Mouse (Mus musculus): ENCODE data around the gene Acot7. TPM values are rescaled to one million over a fixed set of nuclear protein-coding genes. Genes with fewer than 3 reads are reported as not detected.

Gene Acot7
- polyA plus RNA-seq, 1 experiment from 2014 or later, result 71.7 TPM

DNA sequence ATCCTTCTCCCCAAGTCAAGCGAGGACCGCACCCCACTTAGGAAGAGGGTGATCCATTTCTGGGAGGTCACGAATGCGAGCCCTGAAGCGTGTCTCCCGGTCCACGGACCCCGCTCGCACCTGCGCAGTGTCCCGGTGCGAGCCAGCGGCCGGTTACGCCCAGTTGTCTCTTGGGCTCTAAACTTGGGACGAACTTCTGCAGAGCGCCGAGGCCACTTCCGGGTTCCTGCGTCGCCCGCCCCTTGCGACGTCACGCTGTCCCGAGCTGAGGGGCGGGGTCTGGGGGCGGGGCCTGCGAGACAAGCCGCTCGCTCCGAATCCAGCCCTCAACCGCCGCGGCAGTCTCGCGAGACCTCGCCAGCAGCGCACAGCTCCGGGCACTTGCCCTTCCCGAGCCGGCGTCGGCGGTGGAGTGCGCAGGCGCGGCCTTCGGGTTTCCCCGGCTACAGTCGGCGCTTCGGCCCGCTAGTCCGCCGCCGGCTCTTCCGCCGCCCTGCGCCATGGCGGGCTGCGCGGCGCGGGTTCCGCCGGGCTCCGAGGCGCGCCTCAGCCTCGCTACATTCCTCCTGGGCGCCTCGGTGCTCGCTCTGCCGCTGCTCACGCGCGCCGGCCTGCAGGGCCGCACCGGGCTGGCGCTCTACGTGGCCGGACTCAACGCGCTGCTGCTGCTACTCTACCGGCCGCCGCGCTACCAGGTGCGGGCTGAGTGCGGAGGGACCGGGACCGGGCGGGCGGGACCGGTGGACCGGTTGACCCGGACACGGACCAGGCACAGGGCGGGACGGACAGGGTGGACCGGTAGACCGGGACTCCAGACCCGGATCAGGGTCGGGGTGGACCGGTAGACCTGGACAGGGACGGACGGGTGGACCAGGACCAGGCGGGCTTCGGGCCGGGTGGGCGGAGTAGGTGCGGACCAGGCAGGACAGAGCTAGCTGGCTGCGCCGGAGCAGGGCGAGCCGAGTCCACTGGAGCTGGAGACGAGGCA, 119.2 kb downstream of the Acot7 start, which contains the start of gene Icmt:
Gene Icmt (plus strand): TSS at position 354 of the 988 bp plus-strand sequence.
- no peaks in the 10 kb centered on the region for H3K9me3 ChIP-seq (replicated peaks)
- H3K4me1 ChIP-seq, result peaks cover 65% of the 10 kb centered on the region
- peak within 1 kb of the TSS; percentile 95 for H3K9ac ChIP-seq
- under 1% methylated on average over 119 of the region's 119 CpGs for WGBS
- peaks cover 26% of the 10 kb centered on the region for H3K27me3 ChIP-seq
- peak within 1 kb of the TSS; percentile 93 for H3K4me2 ChIP-seq
- peak; percentile 96 for ATAC-seq (replicated peaks; ENCODE audit: low FRiP score)
- H3K36me3 ChIP-seq, result peaks cover 27% of the 10 kb centered on the region
- H3K4me3 ChIP-seq (replicated peaks), result peak within 1 kb of the TSS; percentile 95
- H3K27ac ChIP-seq, result peak within 1 kb of the TSS; percentile 84

GRCm38 (mm10) chr4:152298836-152299235, 120.9 kb downstream of the Acot7 start:
- WGBS, result 85% methylated on average over 14 of the region's 14 CpGs
- peak overlapping the region; percentile 95; the same call in 1 of the 2 replicates for H3K4me3 ChIP-seq (replicated peaks)
- H3K27me3 ChIP-seq, result peaks cover 9% of the 10 kb centered on the region
- peaks cover 44% of the 10 kb centered on the region for H3K36me3 ChIP-seq
- H3K9me3 ChIP-seq (replicated peaks), result no peaks in the 10 kb centered on the region
- no peak overlapping the region for H3K27ac ChIP-seq
- peaks cover 62% of the 10 kb centered on the region for H3K4me1 ChIP-seq
- peak overlapping the region; percentile 93 for H3K4me2 ChIP-seq
- peak overlapping the region; percentile 31 for H3K9ac ChIP-seq
- no peak for ATAC-seq (replicated peaks; ENCODE audit: low FRiP score)

GRCm38 (mm10) chr4:152300375-152300774, 122.4 kb downstream of the Acot7 start:
- Histone ChIP-seq H3K4me2 (no peak overlapping the region), H3K4me3 (replicated peaks) (no peak overlapping the region), H3K4me1 (peaks cover 55% of the 10 kb centered on the region), H3K27me3 (no peaks in the 10 kb centered on the region), H3K36me3 (peaks cover 60% of the 10 kb centered on the region), H3K9me3 (replicated peaks) (no peaks in the 10 kb centered on the region), H3K9ac (no peak overlapping the region), H3K27ac (0 out of 2 replicates have a peak overlapping the region, but pooled peaks have one; percentile 24)
- 95% methylated on average over 8 of the region's 8 CpGs for WGBS
- ATAC-seq (replicated peaks; ENCODE audit: low FRiP score), result no peak

DNA sequence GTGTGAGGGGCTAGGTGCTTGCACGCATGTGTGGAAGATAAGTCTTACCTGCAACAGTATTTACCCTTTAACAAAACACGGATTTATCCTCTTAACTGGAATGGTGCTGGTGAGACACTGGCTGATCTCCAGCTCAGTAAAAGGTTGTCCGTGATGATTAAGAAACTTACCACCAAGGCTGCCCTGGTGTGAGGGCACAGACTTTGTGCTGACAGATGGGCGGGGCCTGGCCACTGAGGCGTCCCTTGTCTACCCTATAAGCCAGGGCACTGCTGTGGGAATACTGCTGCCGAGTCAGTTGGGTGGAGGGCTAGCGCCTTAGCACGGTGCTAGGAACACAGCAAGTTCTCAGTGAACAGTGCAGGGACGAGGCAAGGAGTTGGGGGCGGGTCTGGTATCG, 124.1 kb downstream of the Acot7 start:
- Histone ChIP-seq H3K36me3 (peaks cover 61% of the 10 kb centered on the region), H3K4me1 (peaks cover 44% of the 10 kb centered on the region), H3K27ac (no peak overlapping the region), H3K4me3 (replicated peaks) (no peak overlapping the region), H3K4me2 (no peak overlapping the region), H3K9me3 (replicated peaks) (no peaks in the 10 kb centered on the region), H3K9ac (no peak overlapping the region), H3K27me3 (no peaks in the 10 kb centered on the region)
- WGBS, result 67% methylated on average over 11 of the region's 11 CpGs
- ATAC-seq (replicated peaks; ENCODE audit: low FRiP score), result no peak

DNA sequence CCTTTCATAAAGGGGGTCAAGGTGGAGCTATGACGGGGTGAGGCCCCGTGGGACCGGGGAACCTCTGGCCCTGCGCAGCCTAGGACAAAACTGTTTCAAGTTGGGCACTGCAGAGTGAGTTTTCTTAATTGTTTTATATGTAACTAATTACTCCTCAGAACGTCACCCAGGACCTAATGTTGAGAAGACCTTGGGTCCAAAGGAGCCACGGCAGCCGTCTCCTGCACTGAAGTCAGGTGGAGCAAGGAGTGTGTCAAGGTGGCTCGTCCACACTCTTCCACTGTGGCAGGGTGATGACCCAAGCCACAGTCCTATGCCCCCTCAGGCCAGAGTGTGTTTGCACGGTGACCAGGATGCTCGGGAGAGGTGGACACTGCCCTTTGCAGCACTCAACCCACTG, 125.2 kb downstream of the Acot7 start:
- Histone ChIP-seq H3K4me2 (no peak overlapping the region), H3K36me3 (peaks cover 69% of the 10 kb centered on the region), H3K27me3 (no peaks in the 10 kb centered on the region), H3K27ac (no peak overlapping the region), H3K9me3 (replicated peaks) (no peaks in the 10 kb centered on the region), H3K9ac (no peak overlapping the region), H3K4me1 (peaks cover 40% of the 10 kb centered on the region), H3K4me3 (replicated peaks) (no peak overlapping the region)
- WGBS, result 73% methylated on average over 10 of the region's 10 CpGs
- no peak; the same call in 1 of the 2 replicates for ATAC-seq (replicated peaks; ENCODE audit: low FRiP score)

- WGBS, result 93% methylated on average over 6 of the region's 6 CpGs
- Histone ChIP-seq H3K4me1 (peaks cover 26% of the 10 kb centered on the region), H3K27ac (no peak overlapping the region), H3K4me2 (no peak overlapping the region), H3K36me3 (peaks cover 72% of the 10 kb centered on the region), H3K9me3 (replicated peaks) (no peaks in the 10 kb centered on the region), H3K27me3 (0 out of 2 replicates have a peak, but pooled peaks cover 4% of the 10 kb centered on the region), H3K9ac (no peak overlapping the region), H3K4me3 (replicated peaks) (no peak overlapping the region)
- ATAC-seq (replicated peaks; ENCODE audit: low FRiP score), result no peak
Observed at GRCm38 (mm10) chr4:152304685-152305084, 126.8 kb downstream of the Acot7 start.

- H3K9me3 ChIP-seq (replicated peaks), result no peaks in the 10 kb centered on the region
- no peak for ATAC-seq (replicated peaks; ENCODE audit: low FRiP score)
- WGBS, result 59% methylated on average over 6 of the region's 6 CpGs
Observed at GRCm38 (mm10) chr4:152305991-152306390, 128.1 kb downstream of the Acot7 start.

GRCm38 (mm10) chr4:152307542-152307941, 129.6 kb downstream of the Acot7 start:
- ATAC-seq (replicated peaks; ENCODE audit: low FRiP score), result no peak
- Histone ChIP-seq H3K4me2 (no peak overlapping the region), H3K27me3 (peaks cover 29% of the 10 kb centered on the region), H3K9ac (no peak overlapping the region), H3K4me3 (replicated peaks) (no peak overlapping the region), H3K27ac (no peak overlapping the region), H3K9me3 (replicated peaks) (no peaks in the 10 kb centered on the region), H3K36me3 (peaks cover 44% of the 10 kb centered on the region), H3K4me1 (peaks cover 14% of the 10 kb centered on the region)
- WGBS, result 88% methylated on average over 9 of the region's 9 CpGs

More at GRCm38 (mm10) chr4:152305991-152306390, 128.1 kb downstream of the Acot7 start:
- Histone ChIP-seq H3K9ac (no peak overlapping the region), H3K27ac (no peak overlapping the region), H3K27me3 (peaks cover 14% of the 10 kb centered on the region), H3K4me1 (peaks cover 16% of the 10 kb centered on the region), H3K36me3 (peaks cover 59% of the 10 kb centered on the region), H3K4me2 (no peak overlapping the region), H3K4me3 (replicated peaks) (no peak overlapping the region)

- Histone ChIP-seq H3K4me3 (replicated peaks) (peak overlapping the region; percentile 42), H3K9ac (0 out of 2 replicates have a peak overlapping the region, but pooled peaks have one; percentile 37), H3K27me3 (peaks cover 76% of the 10 kb centered on the region), H3K36me3 (peaks cover 13% of the 10 kb centered on the region; the same call in 1 of the 2 replicates), H3K9me3 (replicated peaks) (no peaks in the 10 kb centered on the region), H3K4me2 (peak overlapping the region; percentile 79), H3K4me1 (peaks cover 39% of the 10 kb centered on the region), H3K27ac (no peak overlapping the region)
- no peak for ATAC-seq (replicated peaks; ENCODE audit: low FRiP score)
- 4% methylated on average over 14 of the region's 14 CpGs for WGBS
Observed at GRCm38 (mm10) chr4:152312186-152312585, 134.3 kb downstream of the Acot7 start.

DNA sequence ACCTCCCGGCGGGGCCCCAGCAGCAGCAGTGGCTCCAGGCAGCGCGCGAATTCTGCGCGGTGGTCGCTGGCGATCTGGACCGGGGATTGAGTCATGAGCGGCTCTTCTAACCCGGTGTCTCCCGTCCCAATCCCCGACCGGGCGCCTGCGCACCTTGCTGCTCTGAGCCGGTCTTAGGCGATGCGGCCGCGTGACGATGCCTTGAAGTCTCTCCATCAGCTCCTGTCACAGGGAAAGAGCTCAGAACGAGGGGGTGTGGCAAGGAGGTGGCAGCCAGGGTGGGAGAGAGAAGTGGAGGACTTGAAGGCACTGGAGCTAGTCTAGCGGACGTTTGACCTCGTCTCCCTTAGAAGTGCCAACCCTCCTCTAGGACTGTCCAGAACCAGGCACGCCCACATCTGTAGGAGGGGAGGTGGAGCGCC, 135.3 kb downstream of the Acot7 start:
- Histone ChIP-seq H3K36me3 (0 out of 2 replicates have a peak, but pooled peaks cover 6% of the 10 kb centered on the region), H3K9me3 (replicated peaks) (no peaks in the 10 kb centered on the region), H3K9ac (peak overlapping the region; percentile 37; the same call in 1 of the 2 replicates), H3K4me1 (peaks cover 42% of the 10 kb centered on the region), H3K27me3 (peaks cover 86% of the 10 kb centered on the region), H3K4me3 (replicated peaks) (peak overlapping the region; percentile 42), H3K4me2 (peak overlapping the region; percentile 79), H3K27ac (no peak overlapping the region)
- ATAC-seq (replicated peaks; ENCODE audit: low FRiP score), result peak; percentile 66; the same call in 1 of the 2 replicates
- under 1% methylated on average over 29 of the region's 29 CpGs for WGBS

DNA sequence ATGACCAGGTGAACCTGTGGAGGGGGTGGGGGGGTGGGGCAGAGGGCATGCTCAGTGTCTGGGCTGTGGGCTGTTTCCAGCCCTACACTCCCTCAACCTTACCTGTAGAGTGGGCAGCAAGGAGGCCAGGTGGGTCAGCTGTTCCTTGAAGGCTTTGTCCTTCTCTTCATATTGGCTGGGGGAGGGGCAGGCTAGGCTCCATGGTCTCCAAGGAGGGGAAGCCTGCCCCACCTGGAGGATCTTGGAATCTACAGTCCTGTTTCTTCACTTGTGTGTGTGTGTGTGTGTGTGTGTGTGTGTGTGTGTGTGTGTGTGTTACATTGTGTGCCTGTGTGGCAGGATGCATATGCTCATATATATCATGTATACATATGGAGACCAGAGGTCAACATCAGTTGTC, 136.0 kb downstream of the Acot7 start:
- Histone ChIP-seq H3K4me3 (replicated peaks) (peak overlapping the region; percentile 42), H3K27me3 (peaks cover 89% of the 10 kb centered on the region), H3K36me3 (0 out of 2 replicates have a peak, but pooled peaks cover 4% of the 10 kb centered on the region), H3K9me3 (replicated peaks) (no peaks in the 10 kb centered on the region), H3K4me2 (peak overlapping the region; percentile 79), H3K9ac (no peak overlapping the region), H3K27ac (no peak overlapping the region), H3K4me1 (peaks cover 49% of the 10 kb centered on the region)
- peak; percentile 13; the same call in 1 of the 2 replicates for ATAC-seq (replicated peaks; ENCODE audit: low FRiP score)
